Mouse (Mus musculus) G1E (cell line): ENCODE data around the gene Slc35b1. TPM values are rescaled to one million over a fixed set of nuclear protein-coding genes. Genes with fewer than 3 reads are reported as not detected.

Experiments used
- ATAC-seq: 2 replicates; pipeline ENCODE4 v1.8.0; 2016; ENCODE audit warnings: mild to moderate bottlenecking; ENCODE audit not compliant: insufficient number of reproducible peaks, poor library complexity, low FRiP score, severe bottlenecking; ENCODE audit errors: extremely low read depth
- DNase-seq: peaks from one replicate; pipeline ENCODE4 v3.0.0; 2012; ENCODE audit warnings: low spot score
- H3K27me3 ChIP-seq: 2 replicates; pipeline ENCODE4 v1.6.1; 2012; ENCODE audit warnings: mild to moderate bottlenecking, low read length, inconsistent platforms; ENCODE audit not compliant: insufficient read depth
- H3K36me3 ChIP-seq: replicated peaks from 2 replicates; pipeline ENCODE3; 2012; ENCODE audit warnings: mild to moderate bottlenecking, inconsistent platforms
- H3K4me1 ChIP-seq: 2 replicates; pipeline ENCODE4 v1.6.1; 2012; ENCODE audit warnings: low read depth, low read length, inconsistent platforms, mixed read lengths; ENCODE audit not compliant: insufficient read depth
- H3K4me3 ChIP-seq: 2 replicates; pipeline ENCODE4 v1.5.1; 2012; ENCODE audit warnings: low read depth, mild to moderate bottlenecking, inconsistent platforms, low read length, moderate library complexity, mixed read lengths
- H3K9me3 ChIP-seq: replicated peaks from 2 replicates; pipeline ENCODE4 v1.6.1; 2012; ENCODE audit warnings: inconsistent platforms
- CTCF ChIP-seq: IDR thresholded peaks from 2 replicates; pipeline ENCODE4 v1.5.1; 2012; ENCODE audit warnings: low read depth, low read length, inconsistent platforms, mixed read lengths
- GATA1 ChIP-seq: IDR thresholded peaks from 2 replicates; pipeline ENCODE4 v1.6.1; 2012; ENCODE audit warnings: borderline replicate concordance, low read length, inconsistent platforms, mixed read lengths
- GATA2 ChIP-seq: IDR thresholded peaks from 2 replicates; pipeline ENCODE4 v1.6.1; 2012; ENCODE audit warnings: low read depth, low read length, inconsistent platforms, borderline replicate concordance
- POLR2AphosphoS5 ChIP-seq: IDR thresholded peaks from 2 replicates; pipeline ENCODE4 v1.6.1; 2012; ENCODE audit warnings: low read depth, low read length, inconsistent platforms; ENCODE audit not compliant: insufficient replicate concordance
- TAL1 ChIP-seq: conservative IDR thresholded peaks from 2 replicates; pipeline ENCODE4 v1.6.1; 2012; ENCODE audit warnings: low read depth, low read length, inconsistent platforms, mixed read lengths
- polyA plus RNA-seq: library from polyadenylated mRNA; stranded (reverse); fragments of >175 nt; gene quantifications from 2 replicates; pipeline ENCODE4 v1.2.3, GENCODE M21; 2012
- total RNA-seq, 2 experiments: library from RNA; stranded (forward) in 1 of 2; stranded (reverse) in 1 of 2; fragments of 200-1000 nt in 1 of 2; fragments of >200 nt in 1 of 2; fragmentation: Nextera tagmentation in 1 of 2; gene quantifications; 2 replicates each; pipeline ENCODE4 v1.2.3; 2014 to 2017

The Slc35b1 gene
- total and polyA plus RNA-seq, 3 experiments = 4.1 to 50.6 (median 37.5) TPM

- TF ChIP-seq CTCF (no peak), GATA2 (no peak), TAL1 (no peak), POLR2AphosphoS5 (no peak), GATA1 (no peak)
Measured at GRCm38 (mm10) chr11:95340664-95341063, 43.8 kb upstream of the Slc35b1 start.

GRCm38 (mm10) chr11:95343180-95343579, 41.3 kb upstream of the Slc35b1 start:
- H3K9me3 ChIP-seq = no peaks in the 10 kb centered on the region
- H3K4me1 ChIP-seq = peaks cover 82% of the 10 kb centered on the region
- H3K27me3 ChIP-seq = no peaks in the 10 kb centered on the region
- no peak for DNase-seq
- TF ChIP-seq TAL1 = no peak
- peaks cover 79% of the 10 kb centered on the region for H3K36me3 ChIP-seq
- no peak for ATAC-seq
- no peak overlapping the region for H3K4me3 ChIP-seq

More at GRCm38 (mm10) chr11:95340664-95341063, 43.8 kb upstream of the Slc35b1 start:
- Histone ChIP-seq H3K9me3 (no peaks in the 10 kb centered on the region), H3K27me3 (no peaks in the 10 kb centered on the region), H3K36me3 (peaks cover 57% of the 10 kb centered on the region), H3K4me1 (peaks cover 91% of the 10 kb centered on the region), H3K4me3 (peak overlapping the region; percentile 90; the same call in 1 of the 2 replicates)
- no peak for DNase-seq
- no peak for ATAC-seq

GRCm38 (mm10) chr11:95344181-95344580, 40.3 kb upstream of the Slc35b1 start:
- TF ChIP-seq POLR2AphosphoS5 = no peak
- no peak for TF ChIP-seq GATA2
- TF ChIP-seq CTCF = no peak
- no peak for TF ChIP-seq TAL1
- no peak for TF ChIP-seq GATA1
- no peak for ATAC-seq
- DNase-seq = no peak
- Histone ChIP-seq H3K4me1 (peaks cover 76% of the 10 kb centered on the region), H3K27me3 (no peaks in the 10 kb centered on the region), H3K4me3 (no peak overlapping the region), H3K9me3 (no peaks in the 10 kb centered on the region), H3K36me3 (peaks cover 89% of the 10 kb centered on the region)

GRCm38 (mm10) chr11:95350289-95350688, 34.2 kb upstream of the Slc35b1 start:
- TF ChIP-seq POLR2AphosphoS5 (no peak), GATA1 (no peak), GATA2 (no peak), CTCF (no peak), TAL1 (no peak)
- DNase-seq = no peak
- peaks cover 60% of the 10 kb centered on the region for H3K4me1 ChIP-seq

GRCm38 (mm10) chr11:95350960-95351359, 33.5 kb upstream of the Slc35b1 start:
- Histone ChIP-seq H3K27me3 (no peaks in the 10 kb centered on the region), H3K4me3 (no peak overlapping the region), H3K4me1 (peaks cover 60% of the 10 kb centered on the region), H3K9me3 (no peaks in the 10 kb centered on the region), H3K36me3 (peaks cover 95% of the 10 kb centered on the region)
- ATAC-seq = no peak
- no peak for DNase-seq
- TF ChIP-seq TAL1 (no peak), POLR2AphosphoS5 (no peak)

More at GRCm38 (mm10) chr11:95350289-95350688, 34.2 kb upstream of the Slc35b1 start:
- ATAC-seq = no peak
- Histone ChIP-seq H3K9me3 (no peaks in the 10 kb centered on the region), H3K27me3 (no peaks in the 10 kb centered on the region), H3K36me3 (peaks cover 95% of the 10 kb centered on the region), H3K4me3 (no peak overlapping the region)

- peaks cover 70% of the 10 kb centered on the region for H3K4me1 ChIP-seq
- no peak for ATAC-seq
- no peak for TF ChIP-seq CTCF
- TF ChIP-seq GATA2 = no peak
- TF ChIP-seq GATA1 = no peak
- TF ChIP-seq POLR2AphosphoS5 = no peak
- no peak for TF ChIP-seq TAL1
- H3K36me3 ChIP-seq = peaks cover 88% of the 10 kb centered on the region
- no peak for DNase-seq
- H3K27me3 ChIP-seq = no peaks in the 10 kb centered on the region
- no peak overlapping the region for H3K4me3 ChIP-seq
- H3K9me3 ChIP-seq = no peaks in the 10 kb centered on the region
Measured at GRCm38 (mm10) chr11:95352686-95353085, 31.8 kb upstream of the Slc35b1 start.

GRCm38 (mm10) chr11:95353226-95353625, 31.3 kb upstream of the Slc35b1 start:
- no peak overlapping the region for H3K4me3 ChIP-seq
- peaks cover 88% of the 10 kb centered on the region for H3K36me3 ChIP-seq
- ATAC-seq = no peak
- DNase-seq = no peak
- no peaks in the 10 kb centered on the region for H3K9me3 ChIP-seq
- no peak for TF ChIP-seq POLR2AphosphoS5
- TF ChIP-seq GATA2 = no peak
- no peak for TF ChIP-seq TAL1
- no peak for TF ChIP-seq CTCF
- TF ChIP-seq GATA1 = no peak
- H3K27me3 ChIP-seq = no peaks in the 10 kb centered on the region
- peaks cover 76% of the 10 kb centered on the region for H3K4me1 ChIP-seq
